Mouse (Mus musculus) MEL (cell line): ENCODE measurements around the gene Prdx1.
A peak's percentile ranks its signal among the peaks of the same experiment; 100 is the strongest.

Experiments
- CTCF ChIP-seq, 3 experiments: IDR thresholded peaks in 2 of 3; conservative IDR thresholded peaks in 1 of 3; 2 replicates each; pipeline ENCODE4 v1.5.1; 2011 to 2012; ENCODE audit warnings: low read length in 3 of 3, low read depth in 2 of 3, mild to moderate bottlenecking in 2 of 3, improper control_type of control experiment in 1 of 3, inconsistent platforms in 1 of 3, mixed read lengths in 1 of 3, moderate library complexity in 1 of 3; ENCODE audit not compliant: control insufficient read depth in 1 of 3, insufficient read depth in 1 of 3, poor library complexity in 1 of 3, severe bottlenecking in 1 of 3
- ELF1 ChIP-seq: IDR thresholded peaks from 2 replicates; pipeline ENCODE4 v1.6.1; 2014; ENCODE audit warnings: low read depth, mild to moderate bottlenecking, inconsistent platforms, low read length, improper control_type of control experiment, moderate library complexity
- GATA1 ChIP-seq: IDR thresholded peaks from 2 replicates; pipeline ENCODE4 v1.6.1; 2011; ENCODE audit warnings: low read depth, low read length, improper control_type of control experiment
- HCFC1 ChIP-seq: IDR thresholded peaks from 2 replicates; pipeline ENCODE4 v1.6.1; 2012; ENCODE audit warnings: low read depth, mild to moderate bottlenecking, inconsistent platforms, low read length, improper control_type of control experiment, moderate library complexity
- JUND ChIP-seq: IDR thresholded peaks from 2 replicates; pipeline ENCODE4 v1.6.1; 2011; ENCODE audit warnings: low read depth, mild to moderate bottlenecking, improper control_type of control experiment, low read length
- KAT2A ChIP-seq: conservative IDR thresholded peaks from 2 replicates; pipeline ENCODE4 v1.6.1; 2012; ENCODE audit warnings: low read depth, low read length, improper control_type of control experiment, inconsistent platforms
- MAFK ChIP-seq: IDR thresholded peaks from 2 replicates; pipeline ENCODE4 v1.6.1; 2011; ENCODE audit warnings: low read depth, mild to moderate bottlenecking, low read length, improper control_type of control experiment, borderline replicate concordance
- MAX ChIP-seq: IDR thresholded peaks from 2 replicates; pipeline ENCODE4 v1.6.1; 2011; ENCODE audit warnings: low read length, improper control_type of control experiment
- MXI1 ChIP-seq: IDR thresholded peaks from 2 replicates; pipeline ENCODE4 v1.6.1; 2011; ENCODE audit warnings: mild to moderate bottlenecking, low read depth, low read length, improper control_type of control experiment
- NELFE ChIP-seq: IDR thresholded peaks from 2 replicates; pipeline ENCODE4 v1.6.1; 2011; ENCODE audit warnings: low read depth, low read length, improper control_type of control experiment
- TCF12 ChIP-seq: IDR thresholded peaks from 2 replicates; pipeline ENCODE4 v1.6.1; 2014; ENCODE audit warnings: low read depth, mild to moderate bottlenecking, inconsistent platforms, low read length, improper control_type of control experiment, moderate library complexity
- ZNF384 ChIP-seq: IDR thresholded peaks from 2 replicates; pipeline ENCODE4 v1.6.1; 2012; ENCODE audit warnings: low read depth, mild to moderate bottlenecking, inconsistent platforms, low read length, improper control_type of control experiment

- TF ChIP-seq NELFE: peak; percentile 68
- TF ChIP-seq KAT2A: no peak
- no peak for TF ChIP-seq GATA1
- no peak for TF ChIP-seq HCFC1
- no peak for TF ChIP-seq CTCF (IDR thresholded peaks at IDR 0.05 in 2 of 3, conservative IDR thresholded peaks at IDR 0.05 in 1 of 3; ENCODE audit: control insufficient read depth in 1 of 3, insufficient read depth in 1 of 3, low read depth in 2 of 3, low read length in 3 of 3, poor library complexity in 1 of 3, severe bottlenecking in 1 of 3)
- no peak for TF ChIP-seq JUND
- TF ChIP-seq MXI1: no peak
- no peak for TF ChIP-seq MAFK
- no peak for TF ChIP-seq ELF1
- no peak for TF ChIP-seq MAX
- TF ChIP-seq TCF12: no peak
- no peak for TF ChIP-seq ZNF384
Measured at GRCm38 (mm10) chr4:116651797-116652135, 33.6 kb upstream of the Prdx1 start.
